Mouse (Mus musculus): Measurements from ENCODE around the gene Sec11a. TPM values are rescaled to one million over a fixed set of nuclear protein-coding genes. Genes with fewer than 3 reads are reported as not detected.

Sec11a gene
- polyA plus RNA-seq, 1 experiment from 2014 or later = 157 TPM

- Histone ChIP-seq H3K4me1 (no peaks in the 10 kb centered on the region), H3K9me3 (no peaks in the 10 kb centered on the region), H3K9ac (replicated peaks) (no peak overlapping the region), H3K36me3 (peaks cover 71% of the 10 kb centered on the region), H3K27ac (replicated peaks) (no peak overlapping the region), H3K27me3 (no peaks in the 10 kb centered on the region), H3K4me3 (no peak overlapping the region), H3K4me2 (replicated peaks) (no peak overlapping the region)
- ATAC-seq (replicated peaks) = no peak
- WGBS = 80% methylated on average over 7 of the region's 7 CpGs
Measured at GRCm38 (mm10) chr7:80911053-80911452, 36.5 kb downstream of the Sec11a start.

GRCm38 (mm10) chr7:80904921-80905515, 42.6 kb downstream of the Sec11a start, which contains the start of gene Nmb:
TSS of gene Nmb (minus strand) at chr7:80905076.
- Histone ChIP-seq H3K4me3 (peak within 1 kb of the TSS; percentile 38), H3K4me2 (replicated peaks) (peak within 1 kb of the TSS; percentile 82), H3K27me3 (no peaks in the 10 kb centered on the region), H3K9ac (replicated peaks) (peak within 1 kb of the TSS; percentile 53), H3K27ac (replicated peaks) (peak within 1 kb of the TSS; percentile 69), H3K36me3 (peaks cover 27% of the 10 kb centered on the region), H3K4me1 (peaks cover 28% of the 10 kb centered on the region), H3K9me3 (no peaks in the 10 kb centered on the region)
- WGBS = 2% methylated on average over 19 of the region's 19 CpGs
- peak; percentile 65 for ATAC-seq (replicated peaks)

DNA sequence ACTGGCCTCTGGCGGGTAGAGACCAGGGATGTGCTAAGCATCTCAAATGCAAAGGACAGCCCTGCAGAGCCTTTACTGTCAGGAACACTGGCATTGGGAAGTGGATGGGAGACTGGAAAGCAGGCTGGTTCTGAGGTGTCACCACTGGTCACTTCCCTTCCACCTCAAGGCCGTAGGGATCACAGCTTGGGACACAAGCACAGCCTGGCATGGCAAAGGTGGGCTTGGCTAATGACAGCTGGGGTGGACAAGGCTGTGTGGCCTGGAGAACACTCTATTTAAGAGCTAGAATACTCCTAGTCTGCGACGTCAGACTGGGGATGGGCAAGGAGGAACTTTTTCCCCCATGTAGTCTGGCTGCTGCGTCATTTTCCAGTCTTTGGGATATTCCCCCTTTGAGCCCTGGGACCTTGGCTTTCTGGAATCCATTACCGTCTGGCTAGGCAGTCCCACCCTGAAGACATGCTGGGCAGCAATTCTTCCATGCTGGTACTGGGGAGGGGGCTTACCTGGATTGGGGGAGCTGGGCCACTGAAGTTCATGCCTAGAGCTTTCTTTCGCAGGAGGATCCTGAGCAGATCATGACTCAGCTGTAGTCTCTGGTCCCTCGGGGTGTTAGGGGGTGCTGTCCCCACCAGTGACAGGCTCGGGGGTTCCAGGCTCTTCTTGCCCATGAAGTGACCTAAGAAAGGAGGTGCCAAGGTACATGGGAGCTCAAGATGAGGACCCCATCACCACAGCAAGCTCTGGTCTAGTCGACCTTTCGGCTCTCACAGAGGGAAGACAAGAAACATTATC, 43.8 kb downstream of the Sec11a start:
- ATAC-seq (replicated peaks) = no peak
- Histone ChIP-seq H3K4me1 (peaks cover 35% of the 10 kb centered on the region), H3K27me3 (no peaks in the 10 kb centered on the region), H3K36me3 (peaks cover 19% of the 10 kb centered on the region), H3K4me3 (no peak overlapping the region), H3K9me3 (no peaks in the 10 kb centered on the region), H3K4me2 (replicated peaks) (no peak overlapping the region), H3K9ac (replicated peaks) (0 out of 2 replicates have a peak overlapping the region, but pooled peaks have one; percentile 53), H3K27ac (replicated peaks) (no peak overlapping the region)
- WGBS = 87% methylated on average over 11 of the region's 11 CpGs

- Histone ChIP-seq H3K4me2 (replicated peaks) (peak overlapping the region; percentile 61), H3K4me1 (peaks cover 35% of the 10 kb centered on the region), H3K27ac (replicated peaks) (peak overlapping the region; percentile 84), H3K9me3 (no peaks in the 10 kb centered on the region), H3K27me3 (no peaks in the 10 kb centered on the region), H3K36me3 (peaks cover 25% of the 10 kb centered on the region), H3K9ac (replicated peaks) (peak overlapping the region; percentile 60), H3K4me3 (peak overlapping the region; percentile 59)
- ATAC-seq (replicated peaks) = peak; percentile 12; the same call in 1 of the 2 replicates
- WGBS = 26% methylated on average over 15 of the region's 15 CpGs
Measured at GRCm38 (mm10) chr7:80901541-80902274, 45.9 kb downstream of the Sec11a start.

GRCm38 (mm10) chr7:80900944-80901501, 46.6 kb downstream of the Sec11a start, which contains the start of gene Wdr73:
TSS of gene Wdr73 (minus strand) at chr7:80901269.
- Histone ChIP-seq H3K27ac (replicated peaks) (peak within 1 kb of the TSS; percentile 84), H3K4me2 (replicated peaks) (peak within 1 kb of the TSS; percentile 61), H3K9ac (replicated peaks) (peak within 1 kb of the TSS; percentile 60), H3K36me3 (peaks cover 30% of the 10 kb centered on the region), H3K4me3 (peak within 1 kb of the TSS; percentile 59), H3K4me1 (peaks cover 35% of the 10 kb centered on the region), H3K27me3 (no peaks in the 10 kb centered on the region), H3K9me3 (no peaks in the 10 kb centered on the region)
- under 1% methylated on average over 36 of the region's 36 CpGs for WGBS
- ATAC-seq (replicated peaks) = peak; percentile 95

- WGBS = 97% methylated on average over 4 of the region's 4 CpGs
- no peaks in the 10 kb centered on the region for H3K27me3 ChIP-seq
- H3K36me3 ChIP-seq = peaks cover 48% of the 10 kb centered on the region
- H3K9me3 ChIP-seq = no peaks in the 10 kb centered on the region
- ATAC-seq (replicated peaks) = no peak
- H3K4me1 ChIP-seq = peaks cover 22% of the 10 kb centered on the region
- no peak overlapping the region for H3K4me2 ChIP-seq (replicated peaks)
- H3K4me3 ChIP-seq = no peak overlapping the region
- H3K27ac ChIP-seq (replicated peaks) = no peak overlapping the region
- H3K9ac ChIP-seq (replicated peaks) = no peak overlapping the region
Measured at GRCm38 (mm10) chr7:80897721-80898120, 49.9 kb downstream of the Sec11a start.

- Histone ChIP-seq H3K36me3 (peaks cover 53% of the 10 kb centered on the region), H3K4me2 (replicated peaks) (no peak overlapping the region), H3K4me1 (peaks cover 20% of the 10 kb centered on the region), H3K4me3 (no peak overlapping the region), H3K27me3 (no peaks in the 10 kb centered on the region), H3K9me3 (no peaks in the 10 kb centered on the region), H3K27ac (replicated peaks) (no peak overlapping the region), H3K9ac (replicated peaks) (no peak overlapping the region)
- no peak for ATAC-seq (replicated peaks)
- 94% methylated on average over 7 of the region's 7 CpGs for WGBS
Measured at GRCm38 (mm10) chr7:80897134-80897533, 50.4 kb downstream of the Sec11a start.

GRCm38 (mm10) chr7:80894815-80895519, 52.6 kb downstream of the Sec11a start:
- Histone ChIP-seq H3K27ac (replicated peaks) (0 out of 2 replicates have a peak overlapping the region, but pooled peaks have one; percentile 23), H3K9me3 (no peaks in the 10 kb centered on the region), H3K4me2 (replicated peaks) (no peak overlapping the region), H3K27me3 (no peaks in the 10 kb centered on the region), H3K4me1 (peaks cover 6% of the 10 kb centered on the region), H3K9ac (replicated peaks) (no peak overlapping the region), H3K4me3 (no peak overlapping the region), H3K36me3 (peaks cover 63% of the 10 kb centered on the region)
- 92% methylated on average over 14 of the region's 14 CpGs for WGBS
- ATAC-seq (replicated peaks) = no peak

GRCm38 (mm10) chr7:80894196-80894595, 53.4 kb downstream of the Sec11a start:
- no peak overlapping the region for H3K9ac ChIP-seq (replicated peaks)
- peak overlapping the region; percentile 47 for H3K27ac ChIP-seq (replicated peaks)

DNA sequence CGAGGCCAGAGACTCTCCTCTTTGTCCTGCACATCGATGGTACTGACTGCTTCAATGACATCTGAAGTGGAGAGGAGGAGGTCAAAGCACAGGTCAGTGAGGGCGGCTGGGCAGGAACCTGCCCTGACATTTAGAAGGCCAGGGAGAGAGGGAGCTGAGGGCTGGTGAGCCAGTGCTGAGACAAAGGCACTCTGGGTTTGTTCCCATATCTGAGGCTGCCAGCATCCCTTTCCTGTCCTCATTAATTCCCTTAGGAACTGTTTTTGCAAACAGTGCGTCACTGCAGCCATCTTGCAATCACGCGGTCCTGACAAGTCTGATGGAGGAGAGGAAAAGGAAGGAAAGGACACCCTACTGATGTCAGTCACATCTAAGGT, 53.8 kb downstream of the Sec11a start:
- H3K36me3 ChIP-seq = peaks cover 67% of the 10 kb centered on the region

More at GRCm38 (mm10) chr7:80894196-80894595, 53.4 kb downstream of the Sec11a start:
- Histone ChIP-seq H3K27me3 (no peaks in the 10 kb centered on the region), H3K4me3 (no peak overlapping the region), H3K36me3 (peaks cover 67% of the 10 kb centered on the region), H3K9me3 (no peaks in the 10 kb centered on the region), H3K4me1 (peaks cover 4% of the 10 kb centered on the region), H3K4me2 (replicated peaks) (no peak overlapping the region)
- WGBS = 77% methylated on average over 7 of the region's 7 CpGs
- ATAC-seq (replicated peaks) = no peak

DNA sequence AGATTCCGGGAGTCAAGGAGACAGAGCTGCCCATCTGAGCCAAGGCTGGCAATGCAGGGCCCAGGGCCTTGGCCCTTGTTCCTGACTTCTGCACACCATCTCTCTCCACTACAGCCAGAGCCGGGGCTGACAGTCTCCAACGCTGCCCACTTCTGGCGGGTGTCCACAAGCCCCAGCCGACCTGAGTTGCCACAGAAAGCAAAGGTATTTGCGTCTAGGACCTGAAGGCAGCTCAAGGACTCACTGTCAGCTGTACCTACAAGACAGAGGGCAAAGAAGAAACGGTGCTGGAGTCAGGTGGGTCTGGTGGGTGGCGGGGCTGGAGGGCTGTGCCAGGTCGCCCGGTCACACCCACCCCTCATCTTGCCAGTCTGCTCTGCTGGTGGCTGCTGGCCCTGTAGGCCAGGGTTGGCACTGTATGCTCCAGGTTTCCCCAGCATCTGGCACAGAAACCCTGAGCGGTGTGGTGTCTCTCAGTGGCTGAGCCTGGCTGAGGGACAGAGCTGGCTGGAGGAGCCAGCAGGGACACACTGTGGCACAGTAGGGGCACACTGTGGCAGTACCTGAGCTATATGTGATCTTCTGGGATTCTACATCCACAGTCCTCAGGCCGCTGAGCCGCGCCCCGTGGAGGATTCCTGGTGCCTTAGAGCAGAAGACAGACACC, 54.4 kb downstream of the Sec11a start:
- H3K4me1 ChIP-seq = peaks cover 9% of the 10 kb centered on the region
- 90% methylated on average over 15 of the region's 15 CpGs for WGBS
- no peaks in the 10 kb centered on the region for H3K9me3 ChIP-seq
- peaks cover 66% of the 10 kb centered on the region for H3K36me3 ChIP-seq
- no peak overlapping the region for H3K4me2 ChIP-seq (replicated peaks)
- no peak for ATAC-seq (replicated peaks)
- H3K9ac ChIP-seq (replicated peaks) = no peak overlapping the region
- H3K27ac ChIP-seq (replicated peaks) = peak overlapping the region; percentile 47
- H3K27me3 ChIP-seq = no peaks in the 10 kb centered on the region
- H3K4me3 ChIP-seq = no peak overlapping the region

More for the DNA sequence above, 53.8 kb downstream of the Sec11a start:
- no peak for ATAC-seq (replicated peaks)
- Histone ChIP-seq H3K4me1 (peaks cover 8% of the 10 kb centered on the region), H3K9ac (replicated peaks) (no peak overlapping the region), H3K4me2 (replicated peaks) (no peak overlapping the region), H3K27ac (replicated peaks) (peak overlapping the region; percentile 47), H3K27me3 (no peaks in the 10 kb centered on the region), H3K9me3 (no peaks in the 10 kb centered on the region), H3K4me3 (no peak overlapping the region)
- 83% methylated on average over 6 of the region's 6 CpGs for WGBS

Measured in forebrain, embryonic 15.5 days (tissue).